Mouse (Mus musculus) T-cell, adult 2 months (primary cell): ENCODE measurements around the gene Magee1.
"Not testable (repeated sequence)": the region's sequence is repeated elsewhere in the genome, so short reads cannot be mapped to it uniquely, and the experiment has no call there.

Experiments used
- DNase-seq: peaks from one replicate; pipeline ENCODE4 v3.0.0; 2022; ENCODE audit warnings: low spot score

Gene Magee1

GRCm38 (mm10) chrX:105120275-105121226, at the start of gene Magee1:
Magee1 (plus strand) TSS chrX:105120378.
- DNase-seq = peak; percentile 61

GRCm38 (mm10) chrX:105079151-105079550, 41.0 kb upstream of the Magee1 start:
- no peak for DNase-seq

DNA sequence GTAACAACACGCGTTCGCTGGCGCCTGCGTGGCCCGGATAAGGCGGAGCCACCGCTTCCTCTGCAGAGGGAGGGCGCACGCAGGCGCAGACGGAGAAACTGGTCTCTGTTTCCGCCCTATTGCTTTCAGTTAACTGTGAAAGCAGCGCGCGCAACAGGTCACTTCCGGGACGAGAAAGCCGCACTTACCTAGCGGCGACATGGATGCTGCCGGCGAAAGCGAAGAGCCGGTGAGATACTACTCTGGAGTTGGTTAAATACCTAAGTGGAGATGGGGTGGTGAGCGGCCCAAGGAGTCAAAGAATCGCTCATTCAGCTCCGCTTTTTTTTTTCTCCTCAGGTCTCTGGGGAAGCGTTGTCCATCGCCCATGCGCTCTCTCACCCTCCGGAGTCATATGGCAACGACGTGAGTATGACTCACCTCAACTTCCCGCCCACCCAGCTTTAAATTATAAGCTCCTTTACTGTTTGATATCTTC, 40.5 kb upstream of the Magee1 start, which contains the start of gene Pbdc1:
Pbdc1 (plus strand) TSS at position 142 of the 478 bp plus-strand sequence.
- peak; percentile 90 for DNase-seq

GRCm38 (mm10) chrX:105080096-105080495, 40.1 kb upstream of the Magee1 start:
- no peak for DNase-seq

DNA sequence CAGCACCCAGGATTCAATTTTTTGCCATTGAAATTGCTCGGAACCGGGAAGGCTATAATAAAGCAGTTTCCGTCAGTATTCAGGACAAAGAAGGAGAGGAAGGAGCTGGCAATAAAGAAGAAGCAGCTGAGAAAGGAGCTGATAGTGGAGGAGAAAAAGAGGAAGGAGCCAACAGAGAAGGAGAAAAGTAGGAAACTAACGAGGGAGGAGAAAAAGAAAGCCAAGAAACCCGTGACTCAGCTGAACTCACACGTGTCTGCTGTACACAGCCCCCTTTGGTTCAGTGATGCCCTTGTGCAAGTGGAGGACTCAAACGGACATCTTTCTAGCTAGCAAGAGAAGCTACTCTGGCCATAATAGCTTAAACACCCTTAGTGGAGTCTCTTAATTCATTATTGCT, 37.2 kb upstream of the Magee1 start:
- not testable (repeated sequence) for DNase-seq

- DNase-seq = peak; percentile 1
Measured at GRCm38 (mm10) chrX:105104175-105104574, 16.0 kb upstream of the Magee1 start.

GRCm38 (mm10) chrX:105114994-105115393, 5.2 kb upstream of the Magee1 start:
- no peak for DNase-seq

- DNase-seq = peak; percentile 74
Measured at GRCm38 (mm10) chrX:105121227-105121865, 1.2 kb downstream of the Magee1 start.

DNA sequence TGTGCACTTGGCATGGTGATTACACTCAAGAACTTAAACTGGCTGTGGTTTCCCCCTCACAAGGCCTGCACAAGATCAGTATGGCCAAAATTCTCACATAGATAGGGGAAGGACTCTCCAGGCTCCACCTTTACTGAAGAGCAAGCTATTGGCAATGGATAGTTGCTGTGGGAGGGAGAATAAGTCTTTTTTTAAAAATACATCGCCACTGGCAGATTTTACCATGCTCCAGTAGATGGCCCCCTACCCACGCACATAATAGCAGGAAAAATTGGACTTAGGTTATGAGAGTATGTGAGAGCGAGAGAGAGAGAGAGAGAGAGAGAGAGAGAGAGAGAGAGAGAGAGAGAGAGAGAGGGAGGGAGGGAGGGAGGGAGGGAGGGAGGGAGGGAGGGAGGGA, 4.7 kb downstream of the Magee1 start:
- no peak for DNase-seq

- DNase-seq = no peak
Measured at GRCm38 (mm10) chrX:105151872-105152461, 31.8 kb downstream of the Magee1 start.

GRCm38 (mm10) chrX:105165007-105165406, 44.8 kb downstream of the Magee1 start:
- DNase-seq = not testable (repeated sequence)

DNA sequence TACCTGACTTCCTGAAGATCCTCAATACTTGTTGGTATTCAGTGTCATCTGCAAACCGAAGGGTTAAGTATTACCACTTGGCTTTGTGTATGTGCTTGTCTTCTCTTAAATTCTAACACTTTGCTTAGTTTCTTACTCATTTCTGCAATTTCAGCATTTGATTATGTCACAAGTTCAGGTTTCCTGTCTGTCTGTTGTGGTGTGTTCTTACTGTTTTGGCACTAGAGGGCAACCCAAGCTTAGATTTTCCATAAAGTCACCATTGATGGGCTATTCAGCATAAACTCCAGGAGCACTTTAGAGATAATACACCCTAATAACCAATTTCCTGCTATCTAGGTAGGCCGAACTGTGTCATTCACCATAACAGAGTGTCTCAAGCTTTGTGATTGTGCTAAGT, 47.0 kb downstream of the Magee1 start:
- no peak for DNase-seq
